9 mouse cellular contexts compared by ENCODE assay signal in genomic region chr6:114926369-114927157, GRCm38 (mm10). TPM values are rescaled to one million over a fixed set of nuclear protein-coding genes. Genes with fewer than 3 reads are reported as not detected.
DNase-seq lines count a peak whose midpoint lies in the region; TF ChIP-seq lines count a peak whose summit lies in the region.
"Had no signal": no experiment of that assay in that cellular context is flagged by ENCODE, and none has a peak within 500 bp of the region (broad histone marks: within the 10 kb centered on the region; RNA-seq: fewer than 3 reads in every experiment).

No protein-coding gene starts in this region.

- H3K27me3 ChIP-seq in kidney, adult 2 months (replicated peaks; ENCODE audit: control insufficient read depth, insufficient read depth, low read length), result no peaks in the 10 kb centered on the region
- H3K27me3 ChIP-seq in testis, adult 2 months (ENCODE audit: control insufficient read depth, insufficient read depth, low read length), result no peaks in the 10 kb centered on the region
- H3K27me3 ChIP-seq: liver, embryonic 15.5 days had no signal

- no peak overlapping the region for H3K27ac ChIP-seq in kidney, adult 2 months (ENCODE audit: insufficient read depth, low read depth, low read length)
- H3K27ac ChIP-seq in testis, adult 2 months (ENCODE audit: control insufficient read depth, insufficient read depth, low read depth, low read length), result no peak overlapping the region
- H3K27ac ChIP-seq: liver, embryonic 15.5 days had no signal

- TF ChIP-seq POLR2A in kidney, adult 2 months (IDR thresholded peaks at IDR 0.05; ENCODE audit: low read depth, low read length), result no peak
- TF ChIP-seq POLR2A in testis, adult 2 months (IDR thresholded peaks at IDR 0.05; ENCODE audit: control insufficient read depth, low read depth, low read length), result no peak

- H3K4me1 ChIP-seq in kidney, adult 2 months (ENCODE audit: control insufficient read depth, insufficient read depth, low read length), result peaks cover 21% of the 10 kb centered on the region
- peaks cover 3% of the 10 kb centered on the region for H3K4me1 ChIP-seq in testis, adult 2 months (ENCODE audit: control insufficient read depth, insufficient read depth, low read length)

- no peak overlapping the region for H3K4me3 ChIP-seq in kidney, adult 2 months (ENCODE audit: insufficient read depth, low read depth, low read length)
- H3K4me3 ChIP-seq in testis, adult 2 months (ENCODE audit: control insufficient read depth, low read depth, low read length), result no peak overlapping the region
- H3K4me3 ChIP-seq: erythroblast, embryonic 14.5 days; liver, embryonic 15.5 days had no signal

- peak; percentile 70 for DNase-seq in kidney, adult 2 months
- no peak for DNase-seq in kidney, adult 11 months
- DNase-seq in CD8-positive naive resting alpha-beta T cell, adult 2 months (ENCODE audit: low read depth in 2 of 2, low spot score in 2 of 2), result peak; percentile 64 to 72
- peak; percentile 77 for DNase-seq in ZHBTc4 (ENCODE audit: low read depth, low spot score)
- peak; percentile 63 to 66 for DNase-seq in kidney, postnatal 4 days
- no peak for DNase-seq in urinary bladder, postnatal 10 days (ENCODE audit: low spot score)

- H3K36me3 ChIP-seq in kidney, adult 2 months (ENCODE audit: control insufficient read depth, insufficient read depth, low read length), result no peaks in the 10 kb centered on the region
- H3K36me3 ChIP-seq in testis, adult 2 months (ENCODE audit: control insufficient read depth, insufficient read depth, low read length), result no peaks in the 10 kb centered on the region
- H3K36me3 ChIP-seq: liver, embryonic 15.5 days had no signal

- TF ChIP-seq CTCF in kidney, adult 2 months (conservative IDR thresholded peaks at IDR 0.05; ENCODE audit: insufficient read depth, insufficient read length, low read depth, low read length), result peak; percentile 50
- peak; percentile 48; the same call in 1 of the 2 replicates for TF ChIP-seq CTCF in testis, adult 2 months (IDR thresholded peaks at IDR 0.05; ENCODE audit: control insufficient read depth, insufficient read depth, insufficient replicate concordance, low read depth, low read length)

- 23% methylated on average over 6 of the region's 6 CpGs for WGBS in kidney, adult 2 months

RNA-seq across cellular contexts. Expression of gene Vgll4, which starts 43.2 kb away (rescaled TPM):
- 60.5 and 66.6 TPM in 2 replicates for polyA plus RNA-seq in kidney, adult 2 months (2012; rRNA removed)
- 37.6 and 38.4 TPM in 2 replicates for polyA plus RNA-seq in testis, adult 2 months (2012; rRNA removed)

Comparison
In these comparisons a context has a peak if more than half of its experiments do, and no peak if none do; other contexts are left out.
1. DNase-seq: peak in kidney, adult 2 months (single experiment), CD8-positive naive resting alpha-beta T cell, adult 2 months (2 of 2), ZHBTc4 (single experiment) and kidney, postnatal 4 days (2 of 2); none in kidney, adult 11 months (single experiment) and urinary bladder, postnatal 10 days (single experiment).